Mouse (Mus musculus): ENCODE results near the gene Tmem179b.
A peak's percentile ranks its signal among the peaks of the same experiment; 100 is the strongest.

Tmem179b gene

GRCm38 (mm10) chr19:8774086-8774835 lies at the start of gene Tmem179b:
Gene Tmem179b (minus strand): TSS chr19:8774467.
- peak; percentile 95 for DNase-seq

GRCm38 (mm10) chr19:8822696-8823095 lies 48.4 kb upstream of the Tmem179b start:
- no peak for DNase-seq

- DNase-seq, result no peak
Observed at GRCm38 (mm10) chr19:8821146-8821545, 46.9 kb upstream of the Tmem179b start.

GRCm38 (mm10) chr19:8820424-8820956 lies 46.2 kb upstream of the Tmem179b start:
- DNase-seq, result no peak

GRCm38 (mm10) chr19:8819596-8820423 lies 45.5 kb upstream of the Tmem179b start, which contains the start of gene Hnrnpul2:
Gene Hnrnpul2 (plus strand): TSS chr19:8820010.
- DNase-seq, result peak; percentile 99

GRCm38 (mm10) chr19:8818801-8819595 lies 44.7 kb upstream of the Tmem179b start, which contains the start of gene Ttc9c:
Gene Ttc9c (minus strand): TSS chr19:8819333.
- DNase-seq, result peak; percentile 99

- DNase-seq, result no peak
Observed at GRCm38 (mm10) chr19:8818301-8818798, 44.1 kb upstream of the Tmem179b start.

GRCm38 (mm10) chr19:8817001-8817400 lies 42.7 kb upstream of the Tmem179b start:
- DNase-seq, result no peak

GRCm38 (mm10) chr19:8815812-8816211 lies 41.5 kb upstream of the Tmem179b start:
- no peak for DNase-seq

- DNase-seq, result no peak
Observed at GRCm38 (mm10) chr19:8806810-8807209, 32.5 kb upstream of the Tmem179b start.

GRCm38 (mm10) chr19:8803879-8804660 lies 29.8 kb upstream of the Tmem179b start:
- no peak for DNase-seq

- DNase-seq, result no peak
Observed at GRCm38 (mm10) chr19:8803204-8803780, 29.0 kb upstream of the Tmem179b start.

GRCm38 (mm10) chr19:8802130-8802821 lies 28.0 kb upstream of the Tmem179b start, which contains the start of gene Zbtb3:
Gene Zbtb3 (plus strand): TSS chr19:8802555.
- DNase-seq, result peak; percentile 98

- no peak for DNase-seq
Observed at GRCm38 (mm10) chr19:8798947-8799315, 24.7 kb upstream of the Tmem179b start.

- DNase-seq, result peak; percentile 93 to 94
Observed at GRCm38 (mm10) chr19:8798264-8798946, 24.1 kb upstream of the Tmem179b start, which contains the start of gene Polr2g. Gene Polr2g (minus strand): TSS chr19:8798577.

GRCm38 (mm10) chr19:8790171-8790570 lies 15.9 kb upstream of the Tmem179b start:
- DNase-seq, result no peak

GRCm38 (mm10) chr19:8789171-8789570 lies 14.9 kb upstream of the Tmem179b start:
- DNase-seq, result no peak

- no peak for DNase-seq
Observed at GRCm38 (mm10) chr19:8788521-8788920, 14.3 kb upstream of the Tmem179b start.

- DNase-seq, result peak; percentile 96
Observed at GRCm38 (mm10) chr19:8786008-8786781, 11.9 kb upstream of the Tmem179b start, which contains the start of gene Taf6l. Gene Taf6l (minus strand): TSS chr19:8786417.
